In the genomic region with DNA sequence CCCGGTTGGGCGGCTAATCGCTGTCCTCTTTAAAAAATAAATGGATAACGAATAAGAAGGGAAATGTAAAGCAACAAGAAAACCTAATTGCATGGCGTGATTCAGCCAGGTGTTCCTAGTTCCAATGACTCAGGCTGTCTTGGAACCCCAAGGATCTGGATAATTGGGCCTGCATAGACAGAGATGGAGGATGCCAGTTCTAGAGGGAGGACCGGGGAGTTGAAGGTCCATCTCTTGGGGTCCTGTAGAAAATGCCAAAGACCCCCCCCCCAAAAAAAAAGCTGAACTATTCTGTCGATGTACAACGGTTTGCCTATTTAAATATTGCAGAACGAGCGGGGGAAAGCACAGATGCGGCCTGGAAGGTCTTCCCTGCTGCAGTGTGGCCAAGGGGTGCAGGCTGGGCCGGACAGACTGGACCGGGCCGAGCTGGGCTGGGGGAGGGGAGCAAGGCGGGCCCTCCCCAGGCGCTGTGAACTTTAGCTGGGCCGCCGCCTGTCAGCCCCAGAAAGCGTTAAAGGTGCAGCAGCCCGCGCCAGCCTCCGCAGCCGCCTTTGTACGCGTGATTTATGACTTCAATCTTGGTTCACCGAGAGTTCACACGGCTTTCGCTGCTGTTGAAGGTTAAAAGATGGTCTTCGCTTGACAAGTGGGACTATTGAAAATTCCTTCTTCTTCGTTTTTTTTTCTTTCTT, we compare ENCODE assay signal across 9 mouse cellular contexts. TPM values are rescaled to one million over a fixed set of nuclear protein-coding genes. Genes with fewer than 3 reads are reported as not detected.
DNase-seq lines count a peak whose midpoint lies in the region; ATAC-seq and TF ChIP-seq lines count a peak whose summit lies in the region.
"Had no signal": no experiment of that assay in that cellular context is flagged by ENCODE, and none has a peak within 500 bp of the region (broad histone marks: within the 10 kb centered on the region; RNA-seq: fewer than 3 reads in every experiment).

No protein-coding gene starts in this region.

- H3K4me3 ChIP-seq in forebrain, embryonic 14.5 days (ENCODE audit: low read depth, low read length), result no peak overlapping the region
- no peak overlapping the region for H3K4me3 ChIP-seq in forebrain, embryonic 13.5 days
- peak overlapping the region; percentile 15; the same call in 1 of the 2 replicates for H3K4me3 ChIP-seq in hindbrain, embryonic 16.5 days (ENCODE audit: low read length)
- H3K4me3 ChIP-seq in liver, adult 2 months (ENCODE audit: insufficient read depth, low read depth, low read length), result 0 out of 2 replicates have a peak overlapping the region, but pooled peaks have one; percentile 7
- no peak overlapping the region for H3K4me3 ChIP-seq in left cerebral cortex, adult 2 months
- H3K4me3 ChIP-seq: megakaryocyte, embryonic 14.5 days had no signal

- TF ChIP-seq CTCF in liver, adult 2 months (IDR thresholded peaks at IDR 0.05; ENCODE audit: low read depth, low read length), result no peak
- no peak for TF ChIP-seq CTCF in left cerebral cortex, adult 2 months (IDR thresholded peaks at IDR 0.05)

- H3K9ac ChIP-seq in forebrain, embryonic 14.5 days (ENCODE audit: low read length), result no peak overlapping the region
- no peak overlapping the region for H3K9ac ChIP-seq in forebrain, embryonic 13.5 days
- peak overlapping the region; percentile 45; the same call in 1 of the 2 replicates for H3K9ac ChIP-seq in hindbrain, embryonic 16.5 days (ENCODE audit: low read depth, low read length)
- H3K9ac ChIP-seq in liver, adult 2 months (ENCODE audit: low read depth, low read length), result no peak overlapping the region

- no peaks in the 10 kb centered on the region for H3K36me3 ChIP-seq in forebrain, embryonic 14.5 days (ENCODE audit: control insufficient read depth, insufficient read depth, low read length)
- H3K36me3 ChIP-seq in forebrain, embryonic 13.5 days (ENCODE audit: poor library complexity, severe bottlenecking), result no peaks in the 10 kb centered on the region
- H3K36me3 ChIP-seq in hindbrain, embryonic 16.5 days (ENCODE audit: control insufficient read depth, insufficient read depth, low read length), result no peaks in the 10 kb centered on the region
- no peaks in the 10 kb centered on the region for H3K36me3 ChIP-seq in liver, adult 2 months (ENCODE audit: control insufficient read depth, insufficient read depth, low read length)

- H3K4me2 ChIP-seq in forebrain, embryonic 14.5 days (ENCODE audit: low read length), result no peak overlapping the region
- no peak overlapping the region for H3K4me2 ChIP-seq in forebrain, embryonic 13.5 days
- H3K4me2 ChIP-seq in hindbrain, embryonic 16.5 days (ENCODE audit: low read length), result peak overlapping the region; percentile 45

- H3K27me3 ChIP-seq in forebrain, embryonic 14.5 days (replicated peaks; ENCODE audit: control insufficient read depth, insufficient read depth, low read length), result peaks cover 91% of the 10 kb centered on the region
- H3K27me3 ChIP-seq in forebrain, embryonic 13.5 days, result peaks cover 97% of the 10 kb centered on the region
- peaks cover 53% of the 10 kb centered on the region for H3K27me3 ChIP-seq in hindbrain, embryonic 16.5 days (replicated peaks; ENCODE audit: control insufficient read depth, insufficient read depth, low read length)
- peaks cover 29% of the 10 kb centered on the region for H3K27me3 ChIP-seq in liver, adult 2 months (ENCODE audit: control insufficient read depth, insufficient read depth, low read length)

- intact Hi-C loops in left cerebral cortex, adult 2 months (cut with DNase I), result loop anchor here (5.0 kb wide), 2 partner anchors 99 to 144 kb away; no protein-coding TSS in a partner anchor

- DNase-seq in forebrain, embryonic 14.5 days (ENCODE audit: low spot score), result peak; percentile 27
- peak; percentile 31 for DNase-seq in adrenal gland, adult 8-10 months
- no peak for DNase-seq in liver, adult 2 months (ENCODE audit: extremely low read depth, low read depth, low spot score)
- no peak for DNase-seq in left cerebral cortex, adult 2 months (ENCODE audit: extremely low spot score in 1 of 2, low spot score in 2 of 2)
- no peak for DNase-seq in cerebellum, postnatal 4 days (ENCODE audit: low spot score in 2 of 2)

- no peak overlapping the region for H3K27ac ChIP-seq in forebrain, embryonic 14.5 days (ENCODE audit: low read depth, low read length)
- H3K27ac ChIP-seq in forebrain, embryonic 13.5 days, result no peak overlapping the region
- H3K27ac ChIP-seq in hindbrain, embryonic 16.5 days (ENCODE audit: low read depth, low read length), result peak overlapping the region; percentile 76
- no peak overlapping the region for H3K27ac ChIP-seq in liver, adult 2 months (replicated peaks; ENCODE audit: insufficient read depth, low read depth, low read length)
- no peak overlapping the region for H3K27ac ChIP-seq in left cerebral cortex, adult 2 months

- no peak for TF ChIP-seq POLR2A in liver, adult 2 months (IDR thresholded peaks at IDR 0.05; ENCODE audit: extremely low read depth, insufficient read depth, low read length)

- WGBS in forebrain, embryonic 14.5 days, result under 1% methylated on average over 30 of the region's 30 CpGs
- WGBS in forebrain, embryonic 13.5 days, result 0% methylated on average over 30 of the region's 30 CpGs
- 2% methylated on average over 30 of the region's 30 CpGs for WGBS in hindbrain, embryonic 16.5 days
- 6% methylated on average over 30 of the region's 30 CpGs for WGBS in liver, adult 2 months

- H3K79me2 ChIP-seq in liver, adult 2 months (ENCODE audit: control insufficient read depth, insufficient read depth, low read length), result no peaks in the 10 kb centered on the region

- H3K9me3 ChIP-seq in forebrain, embryonic 14.5 days (replicated peaks; ENCODE audit: control insufficient read depth, low read length), result no peaks in the 10 kb centered on the region
- H3K9me3 ChIP-seq in forebrain, embryonic 13.5 days (replicated peaks), result no peaks in the 10 kb centered on the region
- H3K9me3 ChIP-seq in hindbrain, embryonic 16.5 days (ENCODE audit: control insufficient read depth, low read length), result no peaks in the 10 kb centered on the region
- H3K9me3 ChIP-seq: megakaryocyte, embryonic 14.5 days had no signal

- no peak for ATAC-seq in forebrain, embryonic 14.5 days
- ATAC-seq in forebrain, embryonic 13.5 days, result no peak
- ATAC-seq in hindbrain, embryonic 16.5 days, result no peak
- ATAC-seq in megakaryocyte-erythroid progenitor cell, adult 5-6 weeks (replicated peaks; ENCODE audit: low FRiP score, low TSS enrichment, poor library complexity, severe bottlenecking), result no peak

- no peaks in the 10 kb centered on the region for H3K4me1 ChIP-seq in forebrain, embryonic 14.5 days (ENCODE audit: control insufficient read depth, insufficient read depth, low read length)
- no peaks in the 10 kb centered on the region for H3K4me1 ChIP-seq in forebrain, embryonic 13.5 days
- H3K4me1 ChIP-seq in hindbrain, embryonic 16.5 days (ENCODE audit: control insufficient read depth, insufficient read depth, low read depth, low read length), result peaks cover 4% of the 10 kb centered on the region; the same call in 1 of the 2 replicates
- no peaks in the 10 kb centered on the region; the same call in 1 of the 2 replicates for H3K4me1 ChIP-seq in liver, adult 2 months (ENCODE audit: control insufficient read depth, insufficient read depth, low read length)

RNA-seq across cellular contexts. Expression of a gene that starts 42.5 kb away (rescaled TPM):
- polyA plus RNA-seq in forebrain, embryonic 14.5 days (2014; fragmentation: Nextera tagmentation; extraction: Ambion mirVana), result not detected in 2 replicates
- polyA plus RNA-seq in forebrain, embryonic 13.5 days (2015; fragmentation: Nextera tagmentation; extraction: Ambion mirVana), result not detected in 2 replicates
- total RNA-seq in adrenal gland, adult 8-10 months (2022), result 10 to 100 TPM in 2 of 4 experiments, 1 to 10 TPM in 2; 5.0 to 17.9 (median 10.8) TPM
- 57.7 and 61.2 TPM in 2 replicates for polyA plus RNA-seq in hindbrain, embryonic 16.5 days (2015; fragmentation: Nextera tagmentation; extraction: Ambion mirVana)
- 0.20 TPM in 1 of 2 replicates, not detected in the other for total RNA-seq in liver, adult 2 months (2014; rRNA removed)
- polyA plus RNA-seq in liver, adult 2 months (2012; rRNA removed), result not detected in 2 replicates
- not detected for total RNA-seq in left cerebral cortex, adult 2 months (2021)
- total RNA-seq in megakaryocyte-erythroid progenitor cell, adult 5-6 weeks (2014; fragmentation: Nextera tagmentation), result not detected in 2 replicates
- not detected in 2 replicates for total RNA-seq in megakaryocyte-erythroid progenitor cell, adult 5-6 weeks (2017)

Comparison
In these comparisons a context has a peak if more than half of its experiments do, and no peak if none do; other contexts are left out.
1. DNase-seq: peak in forebrain, embryonic 14.5 days (single experiment) and adrenal gland, adult 8-10 months (single experiment); none in liver, adult 2 months (single experiment), left cerebral cortex, adult 2 months (0 of 2) and cerebellum, postnatal 4 days (0 of 2).
2. H3K4me3 ChIP-seq: peak in hindbrain, embryonic 16.5 days (single experiment) and liver, adult 2 months (single experiment); none in forebrain, embryonic 14.5 days (single experiment), forebrain, embryonic 13.5 days (single experiment) and left cerebral cortex, adult 2 months (single experiment).